Mouse (Mus musculus): ENCODE measurements at regions not wholly inside any gene's neighbourhood (a gene's known extent, or its start where the extent isn't known, plus 50 kb on each side); places are given as distances from the start of the nearest gene placed in this dataset.
"Not testable (repeated sequence)": the region's sequence is repeated elsewhere in the genome, so short reads cannot be mapped to it uniquely, and the experiment has no call there.

- not testable (repeated sequence) for TF ChIP-seq POLR2A, CTCF (IDR thresholded peaks at IDR 0.05; ENCODE audit: extremely low read depth, insufficient read depth, low read length)
Observed at GRCm38 (mm10) chr9:52887997-52888396, 208.4 kb upstream of the AI593442 start.
